Mouse (Mus musculus) right cerebral cortex, postnatal 4 days (tissue): ENCODE data around the gene Calca.
"Not testable (repeated sequence)": the region's sequence is repeated elsewhere in the genome, so short reads cannot be mapped to it uniquely, and the experiment has no call there.

ENCODE experiments used
- DNase-seq: peaks from one replicate; pipeline ENCODE4 v3.0.0-alpha.2; 2022

The Calca gene

DNA sequence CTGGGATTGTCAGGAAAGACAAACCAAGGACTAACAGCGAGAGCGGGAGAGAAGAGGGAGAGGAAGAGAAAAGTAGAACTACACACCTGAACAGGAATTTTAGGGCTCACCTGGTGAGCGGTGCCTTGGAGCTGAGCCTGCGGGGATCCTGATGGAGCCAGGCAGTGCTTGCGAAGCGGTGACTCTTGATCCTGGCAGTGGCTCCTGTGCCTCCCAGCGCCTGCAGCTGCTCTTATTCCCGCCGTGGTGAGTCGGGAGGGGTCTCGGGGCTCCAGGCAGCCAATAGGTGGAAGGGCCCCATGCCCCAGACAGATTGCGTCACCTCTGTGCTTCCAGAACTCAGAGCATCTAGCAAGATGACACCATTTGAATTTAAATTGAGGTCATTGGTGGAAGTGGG lies at the start of gene Calca:
Gene Calca, minus strand, starts transcription at position 256 of the 400 bp plus-strand sequence.
- no peak for DNase-seq

- DNase-seq, result no peak
Observed at GRCm38 (mm10) chr7:114672697-114673096, 36.5 kb upstream of the Calca start.

- DNase-seq, result no peak
Observed at GRCm38 (mm10) chr7:114671405-114671804, 35.2 kb upstream of the Calca start.

DNA sequence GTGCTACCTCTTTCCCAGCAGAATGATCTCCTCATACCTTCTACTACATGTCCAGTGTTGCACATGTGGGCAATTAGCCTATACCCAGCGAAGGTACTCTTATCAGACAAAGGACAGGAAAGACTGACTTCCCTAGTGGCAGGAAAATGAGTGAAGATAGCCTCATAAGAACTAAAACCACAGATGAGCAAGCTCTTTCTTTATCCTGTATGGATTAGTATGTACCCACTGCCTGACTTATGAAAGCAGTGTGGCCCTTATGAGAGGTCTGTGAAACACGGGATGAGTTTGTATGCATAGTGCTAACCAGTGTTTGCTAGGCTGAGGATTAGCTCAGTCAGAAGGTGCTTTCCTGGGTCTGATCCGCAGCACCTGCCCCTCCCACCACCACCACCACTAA lies 13.6 kb upstream of the Calca start:
- DNase-seq, result no peak

DNA sequence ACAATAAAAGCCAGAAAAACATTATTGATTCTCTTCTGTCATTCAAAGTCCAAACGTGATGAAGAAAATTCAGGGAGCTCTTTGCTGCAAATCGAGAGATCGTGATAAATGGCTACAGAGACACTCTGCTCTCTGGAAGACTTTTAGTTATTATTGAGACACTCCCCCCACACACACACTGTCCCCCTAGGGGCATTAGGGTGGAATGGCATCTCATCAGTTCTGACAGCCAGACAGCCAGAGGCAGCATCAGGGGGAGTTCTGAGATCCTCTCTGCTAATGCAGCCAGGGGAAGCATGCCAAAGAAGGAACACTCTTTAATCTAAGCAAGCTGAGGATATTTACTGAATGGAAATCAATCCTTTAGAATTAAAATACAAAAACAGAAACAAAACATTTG lies 12.6 kb upstream of the Calca start:
- DNase-seq, result no peak

GRCm38 (mm10) chr7:114635569-114636101 lies 522 bp downstream of the Calca start:
- DNase-seq, result peak; percentile 60

GRCm38 (mm10) chr7:114634386-114634785 lies 1.8 kb downstream of the Calca start:
- no peak for DNase-seq

DNA sequence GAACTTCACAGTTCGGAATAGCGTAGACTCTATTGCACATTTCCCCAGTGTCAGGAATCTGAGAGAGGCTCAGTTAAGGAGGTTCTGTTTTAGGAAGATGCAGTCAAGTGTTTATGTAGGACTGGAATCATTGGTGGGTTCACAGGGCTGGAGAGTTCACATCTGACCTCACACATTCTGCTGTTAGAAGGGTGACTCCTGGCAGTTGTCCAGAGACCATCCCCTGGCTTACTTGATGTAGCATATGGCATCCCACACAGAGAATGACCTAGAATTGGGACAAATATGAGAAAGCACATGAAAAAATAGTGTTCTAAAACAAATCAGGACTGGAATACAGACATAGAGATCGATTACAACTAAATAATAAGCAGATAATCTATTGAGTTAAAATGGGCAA lies 10.2 kb downstream of the Calca start:
- DNase-seq, result no peak

- no peak for DNase-seq
Observed at GRCm38 (mm10) chr7:114616759-114617158, 19.4 kb downstream of the Calca start.

DNA sequence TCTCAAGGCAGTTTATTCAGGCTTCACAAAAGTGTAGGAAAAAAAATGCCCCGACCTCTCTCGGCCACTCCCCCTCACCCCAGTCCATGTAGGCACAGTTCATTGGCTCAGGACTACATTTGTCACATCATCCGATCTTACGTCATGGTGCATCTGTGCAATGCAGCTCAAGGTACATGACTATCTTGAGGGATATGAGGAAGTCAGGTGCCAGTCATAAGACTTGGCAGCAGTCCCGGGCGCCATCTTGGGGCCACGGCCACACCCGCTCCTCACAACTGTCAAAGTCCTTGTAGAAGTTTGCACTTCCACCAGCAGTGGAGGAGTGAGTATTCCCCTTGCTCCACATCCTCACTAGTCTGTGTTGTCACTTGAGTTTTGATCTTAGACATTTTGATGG lies 41.8 kb downstream of the Calca start:
- DNase-seq, result not testable (repeated sequence)

GRCm38 (mm10) chr7:114582441-114582840 lies 53.7 kb downstream of the Calca start:
- no peak for DNase-seq
